In genomic region chr2:59599338-59600111, GRCm38 (mm10) we compare ENCODE assay signal across 8 mouse cellular contexts. TPM values are rescaled to one million over a fixed set of nuclear protein-coding genes. Genes with fewer than 3 reads are reported as not detected.
DNase-seq lines count a peak whose midpoint lies in the region; ATAC-seq and TF ChIP-seq lines count a peak whose summit lies in the region.

No protein-coding gene starts in this region.

- ATAC-seq in cerebellum, adult (ENCODE audit: insufficient number of reproducible peaks, low FRiP score, low TSS enrichment): no peak
- ATAC-seq in forebrain, postnatal 0 days: peak; percentile 38; the same call in 1 of the 2 replicates
- ATAC-seq in kidney, postnatal 0 days (replicated peaks; ENCODE audit: low FRiP score, low read depth): peak; percentile 89
- no peak for ATAC-seq in erythroid progenitor cell, adult 5-6 weeks (replicated peaks; ENCODE audit: low FRiP score, poor library complexity, severe bottlenecking)

- no peak for TF ChIP-seq POLR2A in myocyte (IDR thresholded peaks at IDR 0.05; ENCODE audit: insufficient read length, low read depth)

- H3K27ac ChIP-seq in forebrain, postnatal 0 days (ENCODE audit: low read depth, low read length): no peak overlapping the region
- H3K27ac ChIP-seq in kidney, postnatal 0 days: peak overlapping the region; percentile 78

- TF ChIP-seq CTCF in forebrain, postnatal 0 days (IDR thresholded peaks at IDR 0.05; ENCODE audit: low read depth): no peak
- peak; percentile 5; the same call in 1 of the 2 replicates for TF ChIP-seq CTCF in kidney, postnatal 0 days (IDR thresholded peaks at IDR 0.05; ENCODE audit: low read depth)

- H3K9me3 ChIP-seq in forebrain, postnatal 0 days (ENCODE audit: low read length): no peaks in the 10 kb centered on the region
- no peaks in the 10 kb centered on the region for H3K9me3 ChIP-seq in kidney, postnatal 0 days (replicated peaks; ENCODE audit: low read length)

- H3K9ac ChIP-seq in forebrain, postnatal 0 days: no peak overlapping the region
- no peak overlapping the region for H3K9ac ChIP-seq in kidney, postnatal 0 days (ENCODE audit: low read depth, low read length)

- H3K4me1 ChIP-seq in forebrain, postnatal 0 days (ENCODE audit: insufficient read depth): no peaks in the 10 kb centered on the region
- peaks cover 15% of the 10 kb centered on the region; the same call in 1 of the 2 replicates for H3K4me1 ChIP-seq in kidney, postnatal 0 days (replicated peaks; ENCODE audit: insufficient read depth, low read length)

- no peak overlapping the region for H3K4me3 ChIP-seq in forebrain, postnatal 0 days (ENCODE audit: low read depth, low read length)
- H3K4me3 ChIP-seq in kidney, postnatal 0 days (replicated peaks; ENCODE audit: low read depth, low read length): no peak overlapping the region
- peak overlapping the region; percentile 10 for H3K4me3 ChIP-seq in myocyte

- no peaks in the 10 kb centered on the region for H3K36me3 ChIP-seq in forebrain, postnatal 0 days (ENCODE audit: insufficient read depth)
- H3K36me3 ChIP-seq in kidney, postnatal 0 days (ENCODE audit: insufficient read depth, low read length): 0 out of 2 replicates have a peak, but pooled peaks cover 2% of the 10 kb centered on the region
- H3K36me3 ChIP-seq in myocyte (ENCODE audit: control insufficient read depth, insufficient read depth): no peaks in the 10 kb centered on the region

- no peaks in the 10 kb centered on the region for H3K79me2 ChIP-seq in myocyte (ENCODE audit: control insufficient read depth, insufficient read depth)

- H3K4me2 ChIP-seq in forebrain, postnatal 0 days (ENCODE audit: low read depth): no peak overlapping the region
- H3K4me2 ChIP-seq in kidney, postnatal 0 days (ENCODE audit: low read length): peak overlapping the region; percentile 38
- peak overlapping the region; percentile 95 for H3K4me2 ChIP-seq in myocyte (ENCODE audit: low read depth)

- H3ac ChIP-seq in myocyte (ENCODE audit: control insufficient read depth, insufficient read length): no peak overlapping the region

- no peaks in the 10 kb centered on the region for H3K27me3 ChIP-seq in forebrain, postnatal 0 days (ENCODE audit: insufficient read depth, low read length)
- no peaks in the 10 kb centered on the region for H3K27me3 ChIP-seq in kidney, postnatal 0 days (ENCODE audit: insufficient read depth, low read length)
- H3K27me3 ChIP-seq in myocyte (ENCODE audit: control insufficient read depth, insufficient read depth, insufficient read length): no peaks in the 10 kb centered on the region

- 18% methylated on average over 6 of the region's 7 CpGs for WGBS in forebrain, postnatal 0 days
- WGBS in kidney, postnatal 0 days: 3% methylated on average over 7 of the region's 7 CpGs

- DNase-seq in cerebellum, postnatal 14 days: peak; percentile 50 to 58
- peak; percentile 56 for DNase-seq in ES-CJ7 (ENCODE audit: low read depth, low spot score)
- no peak for DNase-seq in forebrain, postnatal 0 days
- DNase-seq in kidney, postnatal 0 days (ENCODE audit: low spot score): peak; percentile 80
- DNase-seq in adrenal gland, postnatal 25 days: no peak

TF ChIP-seq in myocyte, 11 proteins besides CTCF, POLR2A, EP300 and RAD21:
- peak in 2 of 3 experiments; percentile 17 to 35 for TF ChIP-seq MYOD1 (IDR thresholded peaks at IDR 0.05; ENCODE audit: control insufficient read depth in 1 of 3, insufficient read length in 2 of 3, low read depth in 2 of 3)
- TF ChIP-seq CEBPB (IDR thresholded peaks at IDR 0.05; ENCODE audit: insufficient read depth, poor library complexity, severe bottlenecking): 0 out of 2 replicates have a peak, but pooled peaks have one; percentile 20
- no peak for TF ChIP-seq MYOG (IDR thresholded peaks at IDR 0.05; ENCODE audit: control insufficient read depth in 1 of 3, insufficient read depth in 1 of 3, insufficient read length in 2 of 3, low read depth in 2 of 3)

RNA-seq across cellular contexts. Expression of gene Tanc1, which starts 12.3 kb away (rescaled TPM):
- total RNA-seq in forebrain, postnatal 0 days (2014; rRNA removed): 4.3 and 5.0 TPM in 2 replicates
- polyA plus RNA-seq in forebrain, postnatal 0 days (2015; fragmentation: Nextera tagmentation; extraction: Ambion mirVana): 1.3 and 2.9 TPM in 2 replicates
- 29.8 and 34.5 TPM in 2 replicates for polyA plus RNA-seq in kidney, postnatal 0 days (2015; fragmentation: Nextera tagmentation; extraction: Ambion mirVana)
- polyA plus RNA-seq in myocyte (2012; fragmentation: generic; extraction: Trizol): 24.7 TPM
- 0.36 and 0.84 TPM in 2 replicates for total RNA-seq in erythroid progenitor cell, adult 5-6 weeks (2015; ENCODE audit: low replicate concordance)
- total RNA-seq in erythroid progenitor cell, adult 5-6 weeks (2017; ENCODE audit: low replicate concordance): 0.45 and 2.7 TPM in 2 replicates
- total RNA-seq in adrenal gland, postnatal 25 days (2021): 20.2 and 20.6 TPM in 2 replicates

Comparison
In these comparisons a context has a peak if more than half of its experiments do, and no peak if none do; other contexts are left out.
1. DNase-seq: peak in cerebellum, postnatal 14 days (2 of 2), ES-CJ7 (single experiment) and kidney, postnatal 0 days (single experiment); none in forebrain, postnatal 0 days (single experiment) and adrenal gland, postnatal 25 days (single experiment).
2. ATAC-seq: peak in forebrain, postnatal 0 days (single experiment) and kidney, postnatal 0 days (single experiment); none in cerebellum, adult (single experiment) and erythroid progenitor cell, adult 5-6 weeks (single experiment).